Mouse (Mus musculus) heart, embryonic 13.5 days (tissue): ENCODE data around the gene Gm21970. TPM values are rescaled to one million over a fixed set of nuclear protein-coding genes. Genes with fewer than 3 reads are reported as not detected.
"Not testable (repeated sequence)": the region's sequence is repeated elsewhere in the genome, so short reads cannot be mapped to it uniquely, and the experiment has no call there.

ENCODE experiments used
- ATAC-seq: fragments of 200-750 bp; cut with Nextera tagmentation; 2 replicates; pipeline ENCODE4 v1.8.0; 2017; ENCODE audit warnings: moderate TSS enrichment; ENCODE audit not compliant: insufficient number of reproducible peaks, low FRiP score, low TSS enrichment; ENCODE audit errors: extremely low read depth
- H3K27ac ChIP-seq: fragments of 300-500 bp; sonication (generic); replicated peaks from 2 replicates; pipeline ENCODE4 v1.5.1; 2015; ENCODE audit warnings: moderate library complexity, mild to moderate bottlenecking, inconsistent platforms
- H3K27me3 ChIP-seq: fragments of 300-500 bp; sonication (generic); replicated peaks from 2 replicates; pipeline ENCODE4 v1.6.1; 2015; ENCODE audit warnings: mild to moderate bottlenecking, inconsistent platforms
- H3K36me3 ChIP-seq: fragments of 300-500 bp; sonication (generic); 2 replicates; pipeline ENCODE4 v1.6.1; 2015; ENCODE audit warnings: mild to moderate bottlenecking, inconsistent platforms
- H3K4me1 ChIP-seq: fragments of 300-500 bp; sonication (generic); 2 replicates; pipeline ENCODE4 v1.6.1; 2015; ENCODE audit warnings: inconsistent platforms
- H3K4me2 ChIP-seq: fragments of 300-500 bp; sonication (generic); 2 replicates; pipeline ENCODE4 v1.6.1; 2015; ENCODE audit warnings: inconsistent platforms, mild to moderate bottlenecking, moderate library complexity
- H3K4me3 ChIP-seq: fragments of 300-500 bp; sonication (generic); 2 replicates; pipeline ENCODE4 v1.5.1; 2015; ENCODE audit warnings: moderate library complexity, mild to moderate bottlenecking, inconsistent platforms
- H3K9ac ChIP-seq: fragments of 300-500 bp; sonication (generic); 2 replicates; pipeline ENCODE4 v1.6.1; 2015; ENCODE audit warnings: inconsistent platforms, mild to moderate bottlenecking, moderate library complexity
- H3K9me3 ChIP-seq: fragments of 300-500 bp; sonication (generic); 2 replicates; pipeline ENCODE4 v1.6.1; 2016; ENCODE audit warnings: inconsistent platforms
- WGBS: fragments of 180-500 bp; shearing (Covaris S2); methylation state at CpG from one replicate; pipeline ENCODE4 v1.1.7; 2015; ENCODE audit warnings: mixed read lengths; 5-methylcytosine and 5-hydroxymethylcytosine counted together
- polyA plus RNA-seq: library from polyadenylated mRNA; unstranded; fragments of >200 nt; fragmentation: Nextera tagmentation; extraction: Ambion mirVana; gene quantifications from 2 replicates; pipeline ENCODE4 v1.2.1, GENCODE M21; 2015

The Gm21970 gene
- polyA plus RNA-seq, 1 experiment from 2014 or later: not detected

GRCm38 (mm10) chr16:91426586-91426985, 35.1 kb downstream of the Gm21970 start:
- Histone ChIP-seq H3K27me3 (no peaks in the 10 kb centered on the region), H3K36me3 (peaks cover 61% of the 10 kb centered on the region), H3K9me3 (0 out of 2 replicates have a peak, but pooled peaks cover 6% of the 10 kb centered on the region), H3K9ac (no peak overlapping the region), H3K4me1 (no peaks in the 10 kb centered on the region), H3K4me2 (no peak overlapping the region), H3K27ac (no peak overlapping the region), H3K4me3 (no peak overlapping the region)
- ATAC-seq: no peak
- WGBS: 85% methylated on average over 4 of the region's 4 CpGs

- no peak overlapping the region for H3K27ac ChIP-seq
- H3K4me3 ChIP-seq: no peak overlapping the region
Observed at GRCm38 (mm10) chr16:91427461-91427860, 35.9 kb downstream of the Gm21970 start.

GRCm38 (mm10) chr16:91428259-91428865, 36.8 kb downstream of the Gm21970 start:
- no peak for ATAC-seq
- Histone ChIP-seq H3K27ac (no peak overlapping the region), H3K4me2 (no peak overlapping the region), H3K27me3 (no peaks in the 10 kb centered on the region), H3K9me3 (0 out of 2 replicates have a peak, but pooled peaks cover 6% of the 10 kb centered on the region), H3K4me1 (peaks cover 16% of the 10 kb centered on the region), H3K9ac (no peak overlapping the region), H3K4me3 (no peak overlapping the region), H3K36me3 (peaks cover 44% of the 10 kb centered on the region)
- WGBS: 61% methylated on average over 8 of the region's 8 CpGs

More at GRCm38 (mm10) chr16:91427461-91427860, 35.9 kb downstream of the Gm21970 start:
- 0 out of 2 replicates have a peak, but pooled peaks cover 6% of the 10 kb centered on the region for H3K9me3 ChIP-seq
- H3K4me1 ChIP-seq: peaks cover 7% of the 10 kb centered on the region
- no peak for ATAC-seq
- H3K27me3 ChIP-seq: no peaks in the 10 kb centered on the region
- H3K4me2 ChIP-seq: no peak overlapping the region
- peaks cover 53% of the 10 kb centered on the region for H3K36me3 ChIP-seq
- H3K9ac ChIP-seq: no peak overlapping the region
- WGBS: 61% methylated on average over 5 of the region's 5 CpGs

- Histone ChIP-seq H3K4me2 (no peak overlapping the region), H3K4me1 (peaks cover 28% of the 10 kb centered on the region), H3K27me3 (no peaks in the 10 kb centered on the region), H3K9ac (no peak overlapping the region), H3K36me3 (0 out of 2 replicates have a peak, but pooled peaks cover 1% of the 10 kb centered on the region), H3K4me3 (no peak overlapping the region), H3K27ac (no peak overlapping the region; the same call in 1 of the 2 replicates), H3K9me3 (0 out of 2 replicates have a peak, but pooled peaks cover 6% of the 10 kb centered on the region)
- 48% methylated on average over 5 of the region's 5 CpGs for WGBS
- ATAC-seq: no peak
Observed at GRCm38 (mm10) chr16:91432720-91433328, 41.3 kb downstream of the Gm21970 start.

GRCm38 (mm10) chr16:91433329-91433933, 41.9 kb downstream of the Gm21970 start:
- no peak for ATAC-seq
- Histone ChIP-seq H3K9ac (no peak overlapping the region), H3K4me1 (peaks cover 28% of the 10 kb centered on the region), H3K9me3 (0 out of 2 replicates have a peak, but pooled peaks cover 6% of the 10 kb centered on the region), H3K27ac (peak overlapping the region; percentile 15; the same call in 1 of the 2 replicates), H3K27me3 (no peaks in the 10 kb centered on the region), H3K4me3 (no peak overlapping the region), H3K36me3 (no peaks in the 10 kb centered on the region), H3K4me2 (no peak overlapping the region)
- 35% methylated on average over 8 of the region's 8 CpGs for WGBS

- ATAC-seq: no peak
Observed at GRCm38 (mm10) chr16:91434119-91434518, 42.6 kb downstream of the Gm21970 start.

GRCm38 (mm10) chr16:91438081-91438480, 46.6 kb downstream of the Gm21970 start:
- H3K4me3 ChIP-seq: no peak overlapping the region
- no peak for ATAC-seq
- H3K9me3 ChIP-seq: no peaks in the 10 kb centered on the region; the same call in 1 of the 2 replicates
- no peak overlapping the region for H3K27ac ChIP-seq
- peaks cover 38% of the 10 kb centered on the region for H3K4me1 ChIP-seq
- H3K9ac ChIP-seq: no peak overlapping the region
- WGBS: 68% methylated on average over 3 of the region's 3 CpGs
- no peaks in the 10 kb centered on the region for H3K27me3 ChIP-seq
- H3K4me2 ChIP-seq: no peak overlapping the region
- no peaks in the 10 kb centered on the region for H3K36me3 ChIP-seq

More at GRCm38 (mm10) chr16:91434119-91434518, 42.6 kb downstream of the Gm21970 start:
- Histone ChIP-seq H3K4me2 (no peak overlapping the region), H3K36me3 (no peaks in the 10 kb centered on the region), H3K9me3 (peaks cover under 1% of the 10 kb centered on the region; the same call in 1 of the 2 replicates), H3K27me3 (no peaks in the 10 kb centered on the region), H3K27ac (no peak overlapping the region), H3K9ac (no peak overlapping the region), H3K4me1 (peaks cover 28% of the 10 kb centered on the region), H3K4me3 (no peak overlapping the region)
- 29% methylated on average over 3 of the region's 3 CpGs for WGBS

- peaks cover 33% of the 10 kb centered on the region for H3K4me1 ChIP-seq
- H3K9ac ChIP-seq, H3K36me3 ChIP-seq, H3K4me2 ChIP-seq, ATAC-seq, H3K27me3 ChIP-seq, H3K9me3 ChIP-seq, H3K4me3 ChIP-seq, H3K27ac ChIP-seq: not testable (repeated sequence)
- WGBS: 65% methylated on average over 1 of the region's 1 CpGs
Observed at GRCm38 (mm10) chr16:91438599-91438998, 47.1 kb downstream of the Gm21970 start.

GRCm38 (mm10) chr16:91441366-91441765, 49.8 kb downstream of the Gm21970 start:
- peak; percentile 78 for ATAC-seq
- peaks cover 23% of the 10 kb centered on the region for H3K4me1 ChIP-seq
- no peaks in the 10 kb centered on the region; the same call in 1 of the 2 replicates for H3K9me3 ChIP-seq
- no peaks in the 10 kb centered on the region for H3K36me3 ChIP-seq
- no peak overlapping the region for H3K9ac ChIP-seq
- no peaks in the 10 kb centered on the region for H3K27me3 ChIP-seq
- H3K27ac ChIP-seq: peak overlapping the region; percentile 67
- peak overlapping the region; percentile 5 for H3K4me2 ChIP-seq
- 27% methylated on average over 7 of the region's 7 CpGs for WGBS
- H3K4me3 ChIP-seq: no peak overlapping the region

- no peaks in the 10 kb centered on the region; the same call in 1 of the 2 replicates for H3K9me3 ChIP-seq
- peak overlapping the region; percentile 44; the same call in 1 of the 2 replicates for H3K9ac ChIP-seq
- peaks cover 23% of the 10 kb centered on the region for H3K4me1 ChIP-seq
- H3K36me3 ChIP-seq: no peaks in the 10 kb centered on the region
- WGBS: 53% methylated on average over 7 of the region's 7 CpGs
- H3K4me3 ChIP-seq: no peak overlapping the region
- H3K4me2 ChIP-seq: no peak overlapping the region
- no peaks in the 10 kb centered on the region for H3K27me3 ChIP-seq
- ATAC-seq: peak; percentile 77
- peak overlapping the region; percentile 67; the same call in 1 of the 2 replicates for H3K27ac ChIP-seq
Observed at GRCm38 (mm10) chr16:91441811-91442240, 50.3 kb downstream of the Gm21970 start.

GRCm38 (mm10) chr16:91442446-91442845, 50.9 kb downstream of the Gm21970 start:
- ATAC-seq: no peak
- H3K27me3 ChIP-seq: no peaks in the 10 kb centered on the region
- no peaks in the 10 kb centered on the region; the same call in 1 of the 2 replicates for H3K9me3 ChIP-seq
- H3K27ac ChIP-seq: peak overlapping the region; percentile 53
- H3K4me2 ChIP-seq: no peak overlapping the region
- H3K4me3 ChIP-seq: no peak overlapping the region
- H3K36me3 ChIP-seq: no peaks in the 10 kb centered on the region
- no peak overlapping the region for H3K9ac ChIP-seq
- 53% methylated on average over 4 of the region's 4 CpGs for WGBS
- H3K4me1 ChIP-seq: peaks cover 30% of the 10 kb centered on the region
